Mouse (Mus musculus): ENCODE results near the gene Krba1.

GRCm38 (mm10) chr6:48412147-48412546, 16.8 kb downstream of the Krba1 start:
- TF ChIP-seq POLR2A (IDR thresholded peaks at IDR 0.05; ENCODE audit: low read depth, low read length) = no peak
- no peak for TF ChIP-seq CTCF (IDR thresholded peaks at IDR 0.05; ENCODE audit: extremely low read depth, insufficient read length, insufficient replicate concordance, low read depth, low read length)
